Mouse (Mus musculus) heart, adult 2 months (tissue): ENCODE measurements around the gene Hormad2. TPM values are rescaled to one million over a fixed set of nuclear protein-coding genes. Genes with fewer than 3 reads are reported as not detected.

Source experiments
- DNase-seq, 2 experiments: peaks; one replicate each; pipeline ENCODE4 v3.0.0; 2021
- H3K27ac ChIP-seq: fragments of 200-600 bp; 2 replicates; pipeline ENCODE4 v1.8.1; 2022
- H3K27me3 ChIP-seq: fragments of 200-500 bp; 2 replicates; pipeline ENCODE4 v1.6.1; 2012; ENCODE audit warnings: mild to moderate bottlenecking, low read length, inconsistent platforms, mixed read lengths; ENCODE audit not compliant: control insufficient read depth, insufficient read depth
- H3K36me3 ChIP-seq: fragments of 200-500 bp; 2 replicates; pipeline ENCODE4 v1.6.1; 2012; ENCODE audit warnings: low read length, inconsistent platforms; ENCODE audit not compliant: control insufficient read depth, insufficient read depth
- H3K4me1 ChIP-seq: fragments of 200-500 bp; 2 replicates; pipeline ENCODE4 v1.6.1; 2011; ENCODE audit warnings: low read length; ENCODE audit not compliant: control insufficient read depth, insufficient read depth
- H3K4me3 ChIP-seq: fragments of 200-600 bp; 2 replicates; pipeline ENCODE4 v1.8.1; 2022
- H3K79me2 ChIP-seq: fragments of 200-500 bp; replicated peaks from 2 replicates; pipeline ENCODE4 v1.6.1; 2012; ENCODE audit warnings: mild to moderate bottlenecking, inconsistent platforms, low read length, moderate library complexity, mixed read lengths; ENCODE audit not compliant: control insufficient read depth, insufficient read depth
- H3K9ac ChIP-seq: fragments of 200-500 bp; 2 replicates; pipeline ENCODE4 v1.6.1; 2012; ENCODE audit warnings: low read depth, mild to moderate bottlenecking, control low read depth, inconsistent platforms, low read length, mixed read lengths
- CTCF ChIP-seq: fragments of 200-600 bp; IDR thresholded peaks from 2 replicates; pipeline ENCODE4 v1.8.1; 2022; ENCODE audit warnings: antibody characterized with exemption, mild to moderate bottlenecking, moderate library complexity
- EP300 ChIP-seq: fragments of 200-500 bp; IDR thresholded peaks from 2 replicates; pipeline ENCODE4 v1.6.1; 2011; ENCODE audit warnings: low read depth, low read length, control low read depth; ENCODE audit not compliant: insufficient read depth
- POLR2A ChIP-seq: fragments of 200-500 bp; IDR thresholded peaks from 2 replicates; pipeline ENCODE4 v1.6.1; 2011; ENCODE audit warnings: mild to moderate bottlenecking, low read depth, low read length, control low read depth; ENCODE audit not compliant: insufficient read depth
- WGBS: fragments of 180-500 bp; shearing (Covaris S2); methylation state at CpG from one replicate; pipeline ENCODE4 v1.1.7; 2018; 5-methylcytosine and 5-hydroxymethylcytosine counted together
- intact Hi-C: fragments of 180-260 bp; cut with DNase I; formaldehyde crosslinking; loops from one replicate; pipeline ENCODE4 v1.15.1; 2025
- polyA plus RNA-seq: library from polyadenylated mRNA; depleted of rRNA; stranded (reverse); fragments of >200 nt; gene quantifications from 2 replicates; pipeline ENCODE4 v1.2.3, GENCODE M21; 2012
- total RNA-seq, 2 experiments: library from RNA; stranded (reverse); gene quantifications; 2 replicates each; pipeline ENCODE4 v1.2.3; 2021

The Hormad2 gene
- total and polyA plus RNA-seq, 3 experiments, result 0.18 TPM; not detected in 2

DNA sequence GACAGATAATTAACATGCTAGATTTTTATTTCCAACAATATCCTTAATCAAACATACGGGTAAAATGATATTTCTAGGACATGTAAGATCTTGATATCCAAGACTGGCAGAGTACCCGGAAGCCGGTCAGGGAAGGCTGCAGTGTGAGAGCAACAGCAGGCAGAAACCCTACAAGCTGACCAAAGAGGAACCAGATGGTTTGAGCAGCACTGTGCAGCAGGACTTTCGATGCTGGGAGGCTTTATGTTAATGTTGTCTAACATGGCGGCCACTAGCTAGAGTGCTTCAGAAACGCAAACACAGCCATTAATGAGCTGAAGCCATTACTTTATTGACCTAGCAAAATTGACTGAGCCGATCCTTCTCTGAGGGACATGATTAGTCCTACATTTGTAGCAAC lies 58.6 kb downstream of the Hormad2 start:
- WGBS, result 90% methylated on average over 7 of the region's 7 CpGs
- no peak overlapping the region for H3K9ac ChIP-seq

GRCm38 (mm10) chr11:4379857-4380256 lies 61.0 kb downstream of the Hormad2 start:
- Histone ChIP-seq H3K79me2 (no peaks in the 10 kb centered on the region), H3K27ac (no peak overlapping the region), H3K36me3 (no peaks in the 10 kb centered on the region), H3K27me3 (no peaks in the 10 kb centered on the region), H3K4me3 (no peak overlapping the region), H3K9ac (no peak overlapping the region), H3K4me1 (no peaks in the 10 kb centered on the region)
- WGBS, result 70% methylated on average over 4 of the region's 4 CpGs
- intact Hi-C loops, result no loop called here
- DNase-seq, result no peak
- TF ChIP-seq POLR2A (no peak), EP300 (no peak), CTCF (no peak)

More for the DNA sequence above, 58.6 kb downstream of the Hormad2 start:
- no peak overlapping the region for H3K27ac ChIP-seq
- no peak for TF ChIP-seq EP300
- no peak for TF ChIP-seq POLR2A
- TF ChIP-seq CTCF, result no peak
- no peak for DNase-seq
- H3K36me3 ChIP-seq, result no peaks in the 10 kb centered on the region
- H3K4me1 ChIP-seq, result no peaks in the 10 kb centered on the region
- intact Hi-C loops, result no loop called here
- no peaks in the 10 kb centered on the region for H3K79me2 ChIP-seq
- no peaks in the 10 kb centered on the region for H3K27me3 ChIP-seq
- H3K4me3 ChIP-seq, result no peak overlapping the region

GRCm38 (mm10) chr11:4366389-4366788 lies 74.5 kb downstream of the Hormad2 start:
- 77% methylated on average over 4 of the region's 4 CpGs for WGBS
- DNase-seq, result no peak
- intact Hi-C loops, result no loop called here

GRCm38 (mm10) chr11:4355430-4355829 lies 85.5 kb downstream of the Hormad2 start:
- no peak for TF ChIP-seq CTCF
- TF ChIP-seq POLR2A, result no peak
- TF ChIP-seq EP300, result no peak
- 45% methylated on average over 5 of the region's 5 CpGs for WGBS
- no peak for DNase-seq

More at GRCm38 (mm10) chr11:4366389-4366788, 74.5 kb downstream of the Hormad2 start:
- no peak overlapping the region for H3K4me3 ChIP-seq
- no peaks in the 10 kb centered on the region for H3K4me1 ChIP-seq
- no peak overlapping the region for H3K27ac ChIP-seq
- no peak overlapping the region for H3K9ac ChIP-seq
- no peaks in the 10 kb centered on the region for H3K36me3 ChIP-seq
- no peaks in the 10 kb centered on the region for H3K27me3 ChIP-seq
- no peaks in the 10 kb centered on the region for H3K79me2 ChIP-seq
- no peak for TF ChIP-seq EP300
- TF ChIP-seq CTCF, result no peak
- TF ChIP-seq POLR2A, result no peak

DNA sequence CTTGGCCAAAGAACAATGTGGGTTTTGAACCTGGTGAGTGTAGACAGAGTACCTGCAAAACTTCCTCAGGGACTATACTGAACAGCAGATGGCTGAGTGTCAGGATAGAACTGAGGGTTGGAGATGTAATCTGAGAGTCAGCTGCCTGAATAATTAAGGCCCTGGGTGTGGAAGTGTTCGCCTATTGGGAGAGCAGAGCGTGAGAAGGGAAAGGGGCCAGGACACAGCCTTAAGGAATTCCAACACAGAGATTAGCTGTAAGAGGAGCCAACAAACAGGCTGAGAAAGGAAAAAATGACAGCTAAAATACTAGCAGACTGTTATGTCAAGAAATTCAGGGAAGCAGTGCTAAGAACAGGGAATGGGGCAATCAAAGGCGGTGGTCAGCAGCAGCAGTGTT lies 88.3 kb downstream of the Hormad2 start:
- intact Hi-C loops, result no loop called here
- Histone ChIP-seq H3K36me3 (no peaks in the 10 kb centered on the region), H3K4me1 (peaks cover 2% of the 10 kb centered on the region), H3K27ac (no peak overlapping the region), H3K4me3 (no peak overlapping the region), H3K27me3 (no peaks in the 10 kb centered on the region), H3K79me2 (no peaks in the 10 kb centered on the region), H3K9ac (no peak overlapping the region)
- peak in 1 of 2 experiments; percentile 20 for DNase-seq
- no peak for TF ChIP-seq CTCF
- TF ChIP-seq EP300, result no peak
- TF ChIP-seq POLR2A, result no peak
- 54% methylated on average over 3 of the region's 3 CpGs for WGBS

More at GRCm38 (mm10) chr11:4355430-4355829, 85.5 kb downstream of the Hormad2 start:
- Histone ChIP-seq H3K4me1 (peaks cover 2% of the 10 kb centered on the region), H3K79me2 (no peaks in the 10 kb centered on the region), H3K9ac (no peak overlapping the region), H3K36me3 (no peaks in the 10 kb centered on the region), H3K27ac (no peak overlapping the region), H3K27me3 (no peaks in the 10 kb centered on the region), H3K4me3 (no peak overlapping the region)
- intact Hi-C loops, result no loop called here

- 76% methylated on average over 4 of the region's 4 CpGs for WGBS
- Histone ChIP-seq H3K36me3 (no peaks in the 10 kb centered on the region), H3K79me2 (no peaks in the 10 kb centered on the region), H3K4me1 (no peaks in the 10 kb centered on the region), H3K27ac (no peak overlapping the region), H3K9ac (no peak overlapping the region), H3K27me3 (no peaks in the 10 kb centered on the region), H3K4me3 (no peak overlapping the region)
- intact Hi-C loops, result no loop called here
- no peak for DNase-seq
- TF ChIP-seq POLR2A (no peak), CTCF (no peak), EP300 (no peak)
Measured at GRCm38 (mm10) chr11:4343926-4344325, 97.0 kb downstream of the Hormad2 start.
